Comparison of ENCODE assay signal across 11 mouse cellular contexts in the genomic region with DNA sequence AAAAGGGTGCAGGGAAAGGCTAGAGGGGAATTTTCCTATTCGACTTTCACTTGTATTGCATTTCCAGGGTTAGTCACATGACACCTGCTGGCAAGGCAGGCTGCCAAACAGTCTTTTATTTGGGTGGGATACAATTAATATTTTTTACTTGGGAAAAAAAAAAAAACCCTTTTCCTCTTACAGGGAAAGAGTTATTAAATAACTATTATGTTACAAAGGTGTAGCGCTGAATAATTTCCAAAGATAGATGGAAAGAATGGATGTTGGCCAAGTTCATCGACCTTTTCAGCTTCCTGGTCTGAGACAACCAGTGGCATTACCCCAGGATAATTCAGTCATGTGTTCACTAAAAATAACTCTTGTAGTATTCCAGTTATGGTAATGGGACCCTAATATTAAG.
"Had no signal": no experiment of that assay in that cellular context is flagged by ENCODE, and none has a peak within 500 bp of the region (broad histone marks: within the 10 kb centered on the region; RNA-seq: fewer than 3 reads in every experiment).

No protein-coding gene starts in this region.

- H3K27ac ChIP-seq: liver, embryonic 15.5 days; lung, embryonic 15.5 days; midbrain, embryonic 10.5 days; midbrain, embryonic 13.5 days had no signal

- DNase-seq: lung, adult 18-20 months; lung, postnatal 36 days; thymus, adult 2 months; thymus, postnatal 14 days; thymus, postnatal 4 days had no signal

- H3K27me3 ChIP-seq: liver, embryonic 15.5 days; lung, embryonic 15.5 days; megakaryocyte, embryonic 14.5 days; midbrain, embryonic 13.5 days had no signal

- H3K36me3 ChIP-seq: liver, embryonic 15.5 days; lung, embryonic 15.5 days; midbrain, embryonic 10.5 days; midbrain, embryonic 13.5 days had no signal

- H3K4me3 ChIP-seq: liver, embryonic 15.5 days; lung, embryonic 15.5 days; megakaryocyte, embryonic 14.5 days; midbrain, embryonic 10.5 days; midbrain, embryonic 13.5 days had no signal

- H3K4me2 ChIP-seq: liver, embryonic 11.5 days; liver, embryonic 15.5 days; lung, embryonic 15.5 days; midbrain, embryonic 13.5 days had no signal
